Mouse (Mus musculus): ENCODE measurements at regions not wholly inside any gene's neighbourhood (a gene's known extent, or its start where the extent isn't known, plus 50 kb on each side); places are given as distances from the start of the nearest gene placed in this dataset.

GRCm38 (mm10) chr17:85508386-85508785 lies 105.0 kb upstream of the Six3 start:
- DNase-seq (ENCODE audit: low spot score): no peak

DNA sequence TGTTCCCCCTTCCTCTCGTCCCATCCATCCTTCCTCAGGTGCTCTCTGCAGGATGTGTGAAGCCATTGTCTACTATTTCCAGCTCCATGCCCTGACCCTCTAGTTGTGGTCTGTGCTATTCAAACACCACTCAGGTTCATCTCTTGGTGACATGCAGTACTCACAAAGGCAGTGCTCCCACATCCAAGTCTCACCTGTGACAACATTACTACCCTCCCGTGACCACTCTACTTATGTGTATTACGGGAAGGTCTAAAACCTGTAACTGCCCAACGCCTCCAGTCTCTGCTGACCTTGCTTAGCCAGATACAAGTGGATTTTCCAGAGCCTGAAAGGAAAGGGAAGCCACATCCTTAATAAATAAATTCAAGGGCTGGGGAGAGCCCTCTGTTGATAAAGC lies 100.4 kb upstream of the Six3 start:
- DNase-seq (ENCODE audit: low spot score): no peak

DNA sequence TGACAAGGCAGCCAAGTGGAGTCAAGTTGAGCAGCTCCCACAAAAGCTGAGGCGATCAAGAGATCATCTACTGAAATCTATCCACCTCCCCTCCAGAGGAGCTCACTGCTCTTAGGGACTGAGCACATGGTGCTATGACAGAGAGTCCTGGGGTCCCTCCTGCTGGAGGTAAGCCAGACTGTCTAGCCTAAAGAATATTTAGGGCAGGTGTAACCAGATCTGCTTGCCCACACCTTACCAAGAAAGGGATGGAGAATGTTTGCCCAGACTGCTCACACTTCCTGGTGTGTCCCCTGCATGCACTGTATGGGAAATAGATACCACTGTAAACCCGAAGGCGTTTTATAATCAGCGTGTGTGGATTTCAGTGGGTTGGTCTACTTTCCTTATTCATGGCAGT lies 99.5 kb upstream of the Six3 start:
- no peak for DNase-seq (ENCODE audit: low spot score)

- DNase-seq (ENCODE audit: low spot score): no peak
Observed at GRCm38 (mm10) chr17:85514396-85514795, 99.0 kb upstream of the Six3 start.

DNA sequence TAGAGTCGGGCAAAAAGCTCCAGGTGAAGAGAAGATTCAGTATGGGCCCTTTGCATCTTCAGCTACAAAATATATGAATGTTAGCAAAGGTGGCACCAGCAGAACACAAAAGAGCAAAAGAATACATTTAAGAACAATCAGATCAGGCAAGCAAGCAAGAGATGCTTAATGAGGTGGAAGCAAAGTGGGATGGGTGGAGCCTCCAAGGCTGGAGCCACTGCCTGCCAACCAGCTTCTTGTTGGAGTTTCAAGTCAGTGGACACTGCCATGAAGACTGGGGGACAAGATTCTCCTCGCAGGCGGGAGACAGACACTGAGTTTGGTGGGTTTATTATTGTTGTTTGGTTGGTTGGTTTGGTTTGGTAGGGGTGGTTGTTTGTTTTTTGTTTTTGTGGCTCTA lies 96.1 kb upstream of the Six3 start:
- peak; percentile 28 for DNase-seq (ENCODE audit: low spot score)

GRCm38 (mm10) chr17:85518513-85518912 lies 94.9 kb upstream of the Six3 start:
- DNase-seq (ENCODE audit: low spot score): no peak

GRCm38 (mm10) chr17:85527327-85527698 lies 86.1 kb upstream of the Six3 start:
- DNase-seq (ENCODE audit: low spot score): no peak

- no peak for DNase-seq (ENCODE audit: low spot score)
Observed at GRCm38 (mm10) chr17:85528105-85529004, 85.1 kb upstream of the Six3 start.

GRCm38 (mm10) chr17:85536311-85536710 lies 77.1 kb upstream of the Six3 start:
- no peak for DNase-seq (ENCODE audit: low spot score)

DNA sequence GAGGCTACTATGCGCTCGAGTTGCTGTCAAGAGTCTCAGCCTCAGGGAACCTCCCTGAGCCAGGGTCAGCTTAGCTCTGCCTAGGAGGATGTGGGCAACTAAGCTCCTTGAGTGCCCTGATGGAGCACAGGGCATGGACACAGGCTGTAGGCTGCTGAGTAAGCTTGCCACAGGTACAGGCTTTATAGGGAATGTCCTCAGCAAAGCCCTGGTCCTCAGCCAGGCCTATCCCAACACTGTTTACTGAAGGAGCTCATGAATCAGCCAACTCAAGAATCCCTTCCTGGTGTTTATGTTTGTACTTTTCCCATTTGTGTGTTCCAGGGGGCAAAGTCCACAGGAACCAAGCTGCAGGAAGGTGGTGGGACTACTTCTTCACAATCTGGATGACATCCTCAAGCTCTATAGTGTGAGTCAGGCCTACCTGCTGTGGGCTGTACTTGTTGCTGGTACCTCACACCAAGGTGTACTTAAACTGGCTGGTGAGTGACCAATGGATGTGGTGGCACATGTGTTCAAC lies 72.1 kb upstream of the Six3 start:
- DNase-seq (ENCODE audit: low spot score): no peak

- DNase-seq (ENCODE audit: low spot score): no peak
Observed at GRCm38 (mm10) chr17:85548061-85548460, 65.3 kb upstream of the Six3 start.

DNA sequence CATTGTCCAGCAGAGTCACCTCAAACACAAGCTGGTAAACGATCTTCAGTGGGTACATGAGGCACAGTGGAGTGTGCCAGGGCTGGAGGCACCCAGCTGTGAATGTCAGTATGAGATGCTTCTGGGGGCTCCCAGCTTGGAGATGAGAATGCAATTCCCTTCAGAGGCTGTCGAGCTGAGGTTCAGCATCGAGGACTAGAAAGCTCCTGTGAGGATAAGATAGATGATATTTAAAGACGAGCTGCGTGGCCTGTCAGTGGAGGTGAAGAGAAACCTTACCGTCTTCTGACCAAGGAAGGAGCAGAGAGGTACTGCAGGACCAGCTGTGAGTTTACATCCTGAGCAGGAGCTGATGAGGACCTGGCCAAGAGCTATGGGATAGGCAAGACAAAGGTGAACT lies 52.4 kb upstream of the Six3 start:
- no peak for DNase-seq (ENCODE audit: low spot score)

DNA sequence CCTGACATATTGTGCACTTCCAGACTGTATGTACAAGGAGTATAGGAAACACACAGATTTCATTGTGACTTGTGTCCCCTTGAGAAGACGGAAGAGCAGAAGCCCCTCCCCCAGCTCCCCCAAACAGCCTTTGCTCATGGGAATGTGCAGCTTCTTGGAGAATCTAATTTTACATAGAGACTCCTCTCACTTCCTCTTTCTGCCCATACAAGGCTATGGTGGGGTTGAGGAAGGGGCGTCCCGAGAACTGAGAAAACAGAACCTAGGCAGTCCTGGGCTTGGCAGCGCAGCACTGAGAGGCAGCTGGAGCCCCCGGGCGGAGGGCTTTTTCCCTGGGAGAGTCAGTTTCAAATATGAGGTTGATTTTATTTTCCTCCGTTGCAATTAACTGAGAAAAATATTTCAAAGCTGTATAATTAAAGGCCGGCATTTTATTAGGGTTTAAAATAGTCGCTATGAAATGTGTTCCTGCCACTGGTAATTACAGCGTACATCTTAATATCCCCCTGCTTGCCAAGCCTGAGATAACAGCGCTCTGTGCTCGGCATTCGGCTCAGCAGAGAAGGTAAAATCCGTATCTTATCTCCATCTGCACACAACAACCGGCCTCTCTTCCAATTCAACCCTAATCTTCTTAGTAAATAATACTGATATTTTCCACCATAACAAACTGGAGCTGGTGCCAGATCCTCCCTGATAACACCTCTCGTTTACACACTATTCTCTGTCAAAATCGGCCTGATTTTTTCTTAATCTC lies 50.7 kb upstream of the Six3 start:
- DNase-seq (ENCODE audit: low spot score): no peak

GRCm38 (mm10) chr17:85563391-85563790 lies 50.0 kb upstream of the Six3 start:
- DNase-seq (ENCODE audit: low spot score): no peak
